Comparison of ENCODE assay signal across 12 mouse cellular contexts in the genomic region with DNA sequence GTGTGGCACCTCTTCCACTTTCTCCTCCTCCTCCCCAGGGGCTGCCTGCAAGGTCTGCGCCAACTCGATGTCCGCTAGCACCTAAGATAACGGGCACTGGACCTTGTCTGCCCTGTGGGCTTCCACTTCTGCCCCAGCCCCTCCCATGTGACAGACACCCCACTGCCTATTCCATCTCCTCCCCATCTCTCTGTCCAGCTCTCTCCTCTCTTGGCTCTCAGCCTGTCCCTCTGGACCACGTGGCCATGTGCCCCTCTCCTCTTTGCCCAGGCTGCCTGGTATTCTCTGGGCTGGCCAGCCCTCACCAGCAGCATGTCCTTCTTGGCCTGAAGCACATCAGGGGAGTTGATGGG. TPM values are rescaled to one million over a fixed set of nuclear protein-coding genes. Genes with fewer than 3 reads are reported as not detected.
A peak's percentile ranks its signal among the peaks of the same experiment; 100 is the strongest.
DNase-seq lines count a peak whose midpoint lies in the region; ATAC-seq and TF ChIP-seq lines count a peak whose summit lies in the region.
"Had no signal": no experiment of that assay in that cellular context is flagged by ENCODE, and none has a peak within 500 bp of the region (broad histone marks: within the 10 kb centered on the region; RNA-seq: fewer than 3 reads in every experiment).

No protein-coding gene starts in this region.

- intact Hi-C loops in heart, postnatal 14 days (cut with DNase I) = loop anchor here (2.0 kb wide), 1 partner anchor 45 kb away; a partner anchor contains a TSS

- no peak for ATAC-seq in midbrain, embryonic 11.5 days (ENCODE audit: low FRiP score)
- no peak for ATAC-seq in midbrain, postnatal 0 days (ENCODE audit: low FRiP score)
- no peak for ATAC-seq in embryonic facial prominence, embryonic 13.5 days (ENCODE audit: insufficient number of reproducible peaks, insufficient read depth, low FRiP score, low TSS enrichment, low read depth)
- ATAC-seq: forebrain, embryonic 13.5 days had no signal

- no peaks in the 10 kb centered on the region for H3K36me3 ChIP-seq in midbrain, embryonic 11.5 days (ENCODE audit: control insufficient read depth, insufficient read depth, low read length)
- H3K36me3 ChIP-seq in midbrain, postnatal 0 days (ENCODE audit: insufficient read depth, low read length) = no peaks in the 10 kb centered on the region
- H3K36me3 ChIP-seq in embryonic facial prominence, embryonic 13.5 days = no peaks in the 10 kb centered on the region

- no peaks in the 10 kb centered on the region for H3K9me3 ChIP-seq in midbrain, embryonic 11.5 days (ENCODE audit: control insufficient read depth, low read length)
- no peaks in the 10 kb centered on the region for H3K9me3 ChIP-seq in midbrain, postnatal 0 days (ENCODE audit: low read length)
- H3K9me3 ChIP-seq in embryonic facial prominence, embryonic 13.5 days = no peaks in the 10 kb centered on the region
- H3K9me3 ChIP-seq: forebrain, embryonic 13.5 days had no signal

- peak overlapping the region; percentile 9; the same call in 1 of the 2 replicates for H3K9ac ChIP-seq in midbrain, embryonic 11.5 days (ENCODE audit: low read length)
- H3K9ac ChIP-seq in midbrain, postnatal 0 days (replicated peaks; ENCODE audit: low read length, poor library complexity, severe bottlenecking) = no peak overlapping the region
- 0 out of 2 replicates have a peak overlapping the region, but pooled peaks have one; percentile 61 for H3K9ac ChIP-seq in embryonic facial prominence, embryonic 13.5 days

- no peak overlapping the region for H3K27ac ChIP-seq in midbrain, embryonic 11.5 days (ENCODE audit: low read depth, low read length)
- no peak overlapping the region for H3K27ac ChIP-seq in midbrain, postnatal 0 days (ENCODE audit: low read depth, low read length)
- no peak overlapping the region for H3K27ac ChIP-seq in embryonic facial prominence, embryonic 13.5 days
- H3K27ac ChIP-seq: forebrain, embryonic 13.5 days had no signal

- no peak overlapping the region for H3K4me3 ChIP-seq in midbrain, embryonic 11.5 days (ENCODE audit: low read depth, low read length)
- H3K4me3 ChIP-seq in midbrain, postnatal 0 days (ENCODE audit: low read depth, low read length) = no peak overlapping the region
- no peak overlapping the region for H3K4me3 ChIP-seq in embryonic facial prominence, embryonic 13.5 days
- H3K4me3 ChIP-seq: forebrain, embryonic 13.5 days had no signal

- no peaks in the 10 kb centered on the region for H3K27me3 ChIP-seq in midbrain, embryonic 11.5 days (ENCODE audit: control insufficient read depth, insufficient read depth, low read length)
- no peaks in the 10 kb centered on the region for H3K27me3 ChIP-seq in midbrain, postnatal 0 days (ENCODE audit: insufficient read depth, low read length)
- no peaks in the 10 kb centered on the region for H3K27me3 ChIP-seq in embryonic facial prominence, embryonic 13.5 days
- H3K27me3 ChIP-seq: forebrain, embryonic 13.5 days had no signal

- WGBS in midbrain, embryonic 11.5 days = 83% methylated on average over 5 of the region's 5 CpGs
- 78% methylated on average over 5 of the region's 5 CpGs for whole genome bisulfite sequencing in midbrain, postnatal 0 days
- WGBS in embryonic facial prominence, embryonic 13.5 days = 70% methylated on average over 5 of the region's 5 CpGs

- H3K4me2 ChIP-seq in midbrain, embryonic 11.5 days = no peak overlapping the region
- no peak overlapping the region for H3K4me2 ChIP-seq in midbrain, postnatal 0 days (ENCODE audit: low read depth, low read length, poor library complexity, severe bottlenecking)
- H3K4me2 ChIP-seq in embryonic facial prominence, embryonic 13.5 days = no peak overlapping the region

- DNase-seq in heart, postnatal 14 days = peak; percentile 3 to 5
- no peak for DNase-seq in heart, adult 8-10 months (ENCODE audit: low spot score)
- DNase-seq in midbrain, embryonic 11.5 days (ENCODE audit: low spot score, missing footprints) = peak; percentile 72
- no peak for DNase-seq in midbrain, postnatal 0 days (ENCODE audit: low spot score)
- DNase-seq in cerebellum, postnatal 10 days = peak; percentile 53 to 55
- no peak for DNase-seq in spleen, postnatal 14 days (ENCODE audit: low spot score in 2 of 2)

- no peak for TF ChIP-seq CTCF in midbrain, postnatal 0 days (IDR thresholded peaks at IDR 0.05)

- H3K4me1 ChIP-seq in midbrain, embryonic 11.5 days (ENCODE audit: control insufficient read depth, insufficient read depth, low read length) = peaks cover 29% of the 10 kb centered on the region
- peaks cover 5% of the 10 kb centered on the region; the same call in 1 of the 2 replicates for H3K4me1 ChIP-seq in midbrain, postnatal 0 days (ENCODE audit: insufficient read depth, low read length)
- H3K4me1 ChIP-seq in embryonic facial prominence, embryonic 13.5 days = peaks cover 57% of the 10 kb centered on the region

RNA-seq across cellular contexts. Expression of a gene that starts 2.0 kb away (rescaled TPM):
- 10 to 100 TPM; 19.3 to 20.3 TPM for total RNA-seq in heart, postnatal 14 days (2021)
- total RNA-seq in heart, adult 8-10 months (2022) = 10 to 100 TPM; 22.5 to 28.3 (median 24.1) TPM
- polyA plus RNA-seq in midbrain, embryonic 11.5 days (2014; fragmentation: Nextera tagmentation; extraction: Ambion mirVana) = 38.2 and 44.4 TPM in 2 replicates
- 32.9 and 34.1 TPM in 2 replicates for total RNA-seq in midbrain, postnatal 0 days (2014; rRNA removed)
- polyA plus RNA-seq in midbrain, postnatal 0 days (2015; fragmentation: Nextera tagmentation; extraction: Ambion mirVana) = 33.7 and 38.3 TPM in 2 replicates
- polyA plus RNA-seq in embryonic facial prominence, embryonic 13.5 days (2015; fragmentation: Nextera tagmentation; extraction: Ambion mirVana) = 43.9 and 49.8 TPM in 2 replicates

RNA-seq across cellular contexts. Expression of a gene that starts 3.0 kb away (rescaled TPM):
- 10 to 100 TPM; 18.1 to 19.0 TPM for total RNA-seq in heart, postnatal 14 days (2021)
- total RNA-seq in heart, adult 8-10 months (2022) = 10 to 100 TPM; 32.5 to 56.0 (median 41.7) TPM
- polyA plus RNA-seq in midbrain, embryonic 11.5 days (2014; fragmentation: Nextera tagmentation; extraction: Ambion mirVana) = 1.1 and 1.2 TPM in 2 replicates
- total RNA-seq in midbrain, postnatal 0 days (2014; rRNA removed) = 2.3 and 3.4 TPM in 2 replicates
- polyA plus RNA-seq in midbrain, postnatal 0 days (2015; fragmentation: Nextera tagmentation; extraction: Ambion mirVana) = 2.4 and 2.5 TPM in 2 replicates
- polyA plus RNA-seq in embryonic facial prominence, embryonic 13.5 days (2015; fragmentation: Nextera tagmentation; extraction: Ambion mirVana) = 3.2 and 4.1 TPM in 2 replicates

RNA-seq across cellular contexts. Expression of a gene that starts 8.0 kb away (rescaled TPM):
- total RNA-seq in heart, postnatal 14 days (2021) = under 1 TPM in 1 of 2 experiments, not detected in 1; 0.10 TPM
- under 1 TPM in 1 of 4 experiments, not detected in 3; 0.19 TPM for total RNA-seq in heart, adult 8-10 months (2022)
- polyA plus RNA-seq in midbrain, embryonic 11.5 days (2014; fragmentation: Nextera tagmentation; extraction: Ambion mirVana) = 0.12 and 0.23 TPM in 2 replicates
- 1.8 and 2.2 TPM in 2 replicates for total RNA-seq in midbrain, postnatal 0 days (2014; rRNA removed)
- 2.9 and 3.1 TPM in 2 replicates for polyA plus RNA-seq in midbrain, postnatal 0 days (2015; fragmentation: Nextera tagmentation; extraction: Ambion mirVana)
- 0.53 TPM in 1 of 2 replicates, not detected in the other for polyA plus RNA-seq in embryonic facial prominence, embryonic 13.5 days (2015; fragmentation: Nextera tagmentation; extraction: Ambion mirVana)

RNA-seq across cellular contexts. Expression of a gene that starts 20.6 kb away (rescaled TPM):
- 10 to 100 TPM; 62.4 to 68.8 TPM for total RNA-seq in heart, postnatal 14 days (2021)
- total RNA-seq in heart, adult 8-10 months (2022) = 10 to 100 TPM; 72.2 to 76.0 (median 74.5) TPM
- 219 and 256 TPM in 2 replicates for polyA plus RNA-seq in midbrain, embryonic 11.5 days (2014; fragmentation: Nextera tagmentation; extraction: Ambion mirVana)
- total RNA-seq in midbrain, postnatal 0 days (2014; rRNA removed) = 543 and 647 TPM in 2 replicates
- 242 and 248 TPM in 2 replicates for polyA plus RNA-seq in midbrain, postnatal 0 days (2015; fragmentation: Nextera tagmentation; extraction: Ambion mirVana)
- polyA plus RNA-seq in embryonic facial prominence, embryonic 13.5 days (2015; fragmentation: Nextera tagmentation; extraction: Ambion mirVana) = 128 and 133 TPM in 2 replicates

RNA-seq across cellular contexts. Expression of a gene that starts 26.0 kb away (rescaled TPM):
- not detected for total RNA-seq in heart, postnatal 14 days (2021)
- not detected for total RNA-seq in heart, adult 8-10 months (2022)
- polyA plus RNA-seq in midbrain, embryonic 11.5 days (2014; fragmentation: Nextera tagmentation; extraction: Ambion mirVana) = not detected in 2 replicates
- total RNA-seq in midbrain, postnatal 0 days (2014; rRNA removed) = not detected in 2 replicates
- polyA plus RNA-seq in midbrain, postnatal 0 days (2015; fragmentation: Nextera tagmentation; extraction: Ambion mirVana) = not detected in 2 replicates
- polyA plus RNA-seq in embryonic facial prominence, embryonic 13.5 days (2015; fragmentation: Nextera tagmentation; extraction: Ambion mirVana) = not detected in 2 replicates
- total RNA-seq: left cerebral cortex, adult 8-10 months had no signal
- polyA plus RNA-seq: forebrain, embryonic 13.5 days; heart, embryonic 16.5 days; lung, embryonic 16.5 days; small intestine, adult 2 months had no signal

Comparison
In these comparisons a context has a peak if more than half of its experiments do, and no peak if none do; other contexts are left out.
1. DNase-seq: peak in heart, postnatal 14 days (2 of 2), midbrain, embryonic 11.5 days (single experiment) and cerebellum, postnatal 10 days (2 of 2); none in heart, adult 8-10 months (single experiment), midbrain, postnatal 0 days (single experiment) and spleen, postnatal 14 days (0 of 2).